Mouse (Mus musculus) heart, postnatal 4 days (tissue): ENCODE data around the gene Adgra3. TPM values are rescaled to one million over a fixed set of nuclear protein-coding genes. Genes with fewer than 3 reads are reported as not detected.

ENCODE experiments used
- DNase-seq: peaks from one replicate; pipeline ENCODE4 v3.0.0; 2021
- total RNA-seq, 2 experiments: library from RNA; stranded (reverse); gene quantifications; 2 replicates each; pipeline ENCODE4 v1.2.3; 2021

Adgra3 gene
- 10 to 100 TPM; 34.6 to 40.5 TPM for total RNA-seq

DNA sequence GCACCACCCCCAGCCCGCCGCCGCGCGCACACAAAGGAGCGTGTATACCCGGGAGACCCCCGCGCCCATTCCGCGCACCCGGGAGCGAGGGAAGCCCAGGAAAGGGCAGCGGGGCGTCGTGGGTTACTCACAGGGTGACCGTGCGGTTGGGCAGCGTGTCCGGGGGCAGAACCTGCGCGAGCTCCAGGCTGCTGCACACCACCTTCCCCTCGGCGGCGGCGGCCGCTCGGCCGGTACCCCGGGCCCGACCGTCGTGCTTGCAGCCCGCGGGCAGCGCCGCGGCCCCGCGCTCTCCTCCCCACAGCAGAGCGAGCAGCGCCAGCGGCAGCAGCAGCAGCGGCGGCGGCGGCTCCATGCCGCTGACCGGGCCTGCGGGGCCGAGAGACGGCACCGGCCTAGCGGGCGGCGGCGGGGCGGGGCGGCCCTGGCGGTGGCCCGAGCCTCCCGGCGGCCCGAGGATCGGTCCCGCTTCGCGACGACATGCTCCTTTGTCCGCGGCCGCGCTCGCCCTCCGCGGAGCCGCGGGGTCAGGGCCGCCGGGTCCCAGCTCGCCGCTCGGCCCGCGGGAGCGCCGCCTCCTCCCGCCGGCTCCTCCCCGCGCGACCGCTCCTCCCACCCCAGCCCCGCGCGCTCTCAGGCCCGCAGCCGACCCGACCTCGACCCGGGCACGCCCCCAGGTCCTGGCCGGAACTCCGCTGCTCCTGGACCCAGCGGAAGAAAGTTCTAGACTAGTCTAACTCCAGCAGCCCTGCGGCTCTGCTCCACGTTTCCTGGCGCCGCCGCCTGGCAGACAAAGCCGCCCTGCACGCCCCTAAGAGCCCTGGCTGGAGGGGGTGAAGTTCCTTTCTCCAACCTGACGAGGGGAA is at the start of gene Adgra3:
TSS of gene Adgra3 (minus strand) at position 586 of the 866 bp plus-strand sequence.
- peak; percentile 87 for DNase-seq

DNA sequence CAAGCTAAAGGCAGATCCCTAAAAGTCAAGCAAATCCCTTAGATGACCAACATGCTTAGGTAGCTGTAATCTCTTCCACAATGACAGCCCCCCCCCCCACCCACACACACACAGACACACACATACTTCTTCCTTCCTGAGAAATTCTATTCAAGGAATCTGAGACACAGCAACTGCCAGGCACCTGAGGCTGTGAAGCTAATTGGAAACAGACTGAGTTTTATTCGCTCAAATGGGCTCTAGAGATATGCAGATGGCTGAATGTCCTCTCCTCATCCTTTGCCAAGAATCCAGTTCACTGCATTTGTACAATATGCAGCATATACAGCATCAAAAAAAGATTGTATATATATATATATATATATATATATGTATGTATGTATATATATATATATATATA is 24.6 kb upstream of the Adgra3 start:
- DNase-seq = no peak

DNA sequence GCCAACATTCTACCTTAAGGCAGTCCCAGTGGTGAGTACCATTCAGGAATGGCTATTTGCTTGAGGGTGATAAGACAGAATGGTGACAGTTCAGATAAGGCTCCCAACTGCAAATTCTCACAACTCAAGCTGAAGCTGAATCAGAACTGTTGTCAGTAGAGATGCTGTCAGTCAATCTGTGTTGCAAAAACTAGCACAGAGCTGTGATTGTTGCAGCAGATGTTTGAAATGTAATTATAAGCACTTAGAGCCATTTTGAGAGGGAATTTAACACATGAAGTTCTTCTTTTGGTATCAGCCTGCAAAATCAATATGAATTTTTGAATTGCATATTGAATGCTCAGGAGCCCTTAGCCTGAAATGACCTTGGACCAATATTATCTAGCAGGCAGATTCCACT is 15.4 kb upstream of the Adgra3 start:
- no peak for DNase-seq

- no peak for DNase-seq
Measured at GRCm38 (mm10) chr5:50064236-50064635, 5.4 kb upstream of the Adgra3 start.

DNA sequence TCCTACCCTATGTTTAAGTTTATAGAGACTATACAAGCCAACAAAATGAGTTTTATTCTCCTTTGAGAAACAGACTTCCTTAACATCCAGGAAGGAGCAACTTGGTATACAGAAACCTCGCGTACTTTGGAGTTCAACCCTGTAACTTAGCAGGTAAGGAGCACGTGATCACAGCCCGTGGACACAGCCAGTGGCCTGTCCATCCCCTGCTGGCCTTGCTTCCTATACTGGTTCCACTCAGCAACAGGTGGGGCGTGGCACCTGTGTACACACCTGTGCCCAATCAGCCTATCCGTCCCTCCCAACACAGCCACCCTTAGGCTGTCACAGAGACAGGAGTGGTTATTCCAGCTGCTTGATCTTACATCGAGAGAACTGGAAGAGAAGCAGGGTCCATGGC is 780 bp upstream of the Adgra3 start:
- DNase-seq = no peak

DNA sequence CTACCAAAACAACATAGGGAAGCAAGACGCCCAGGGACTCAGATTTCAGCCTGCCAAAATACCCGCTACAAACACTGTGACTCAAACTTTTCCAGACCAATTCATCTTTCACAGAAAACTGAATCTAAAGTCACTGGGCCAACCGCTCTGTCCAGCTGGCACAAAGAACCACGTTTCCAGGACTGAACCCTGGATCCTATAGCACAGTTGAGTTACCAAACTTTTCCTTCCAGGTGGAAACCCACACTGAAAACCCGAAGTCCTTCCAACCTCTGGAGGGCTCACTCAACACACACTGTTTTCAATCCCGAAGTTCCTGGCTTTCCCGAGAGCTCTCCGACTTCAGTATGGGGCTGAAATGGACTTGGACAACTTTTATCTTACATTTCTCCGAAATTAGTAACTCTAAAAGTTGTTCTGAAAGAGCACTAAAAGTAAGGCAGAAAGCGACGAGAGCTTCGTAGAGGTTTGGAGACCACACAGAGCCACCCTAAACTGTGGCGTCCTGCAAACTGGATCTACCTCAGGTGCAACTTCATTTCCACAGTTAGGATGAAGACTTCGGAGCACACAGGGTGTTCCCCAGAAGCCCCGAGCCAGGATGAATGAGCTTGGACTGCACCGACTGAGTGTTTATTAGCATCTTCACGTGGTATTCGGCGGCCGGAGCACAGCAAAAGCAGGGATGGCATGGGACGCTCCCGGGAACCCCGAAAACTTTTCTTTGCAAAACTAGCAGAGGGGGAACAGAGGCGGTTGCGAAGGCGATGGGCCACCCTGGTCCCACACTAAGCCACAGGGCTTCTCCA is 990 bp downstream of the Adgra3 start:
- no peak for DNase-seq

DNA sequence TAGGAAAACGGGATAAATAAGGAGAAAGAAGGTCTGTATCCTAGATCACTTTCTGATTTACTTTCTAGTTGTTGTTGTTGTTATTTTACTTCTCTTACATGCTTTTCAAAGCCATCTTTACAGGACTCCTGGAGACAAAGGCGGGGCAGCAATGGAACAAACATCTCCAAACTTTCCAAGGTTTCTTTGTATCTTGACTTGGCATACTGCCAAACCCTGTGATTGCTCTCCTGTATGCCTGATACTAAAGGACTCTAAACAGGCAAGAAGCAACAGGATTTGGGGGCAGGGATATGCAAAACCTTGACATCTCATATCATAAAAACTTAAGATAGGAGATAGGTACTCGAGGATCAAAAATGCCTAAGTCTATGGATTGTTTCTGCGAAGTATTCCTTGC is 6.3 kb downstream of the Adgra3 start:
- DNase-seq = no peak

GRCm38 (mm10) chr5:50050668-50051425 is 8.0 kb downstream of the Adgra3 start:
- DNase-seq = no peak

DNA sequence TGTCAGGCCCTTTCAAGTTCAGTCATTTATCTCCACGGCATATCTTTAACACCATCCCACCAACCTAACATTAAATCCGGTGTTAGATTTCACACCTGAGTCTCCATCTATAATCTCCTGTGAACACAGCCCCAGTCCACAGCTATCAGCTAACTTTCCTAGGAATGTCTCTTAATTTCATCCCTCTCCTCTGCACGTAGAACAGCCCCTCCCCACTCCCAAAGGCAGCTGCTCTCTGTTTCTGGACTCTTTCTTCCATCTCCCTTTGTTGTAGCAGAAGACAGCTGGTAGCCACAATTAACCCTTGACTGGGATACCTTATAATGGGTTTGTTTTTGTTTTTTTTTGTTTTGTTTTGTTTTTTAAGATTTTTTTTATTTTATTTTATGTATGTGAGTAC is 8.8 kb downstream of the Adgra3 start:
- DNase-seq = no peak

DNA sequence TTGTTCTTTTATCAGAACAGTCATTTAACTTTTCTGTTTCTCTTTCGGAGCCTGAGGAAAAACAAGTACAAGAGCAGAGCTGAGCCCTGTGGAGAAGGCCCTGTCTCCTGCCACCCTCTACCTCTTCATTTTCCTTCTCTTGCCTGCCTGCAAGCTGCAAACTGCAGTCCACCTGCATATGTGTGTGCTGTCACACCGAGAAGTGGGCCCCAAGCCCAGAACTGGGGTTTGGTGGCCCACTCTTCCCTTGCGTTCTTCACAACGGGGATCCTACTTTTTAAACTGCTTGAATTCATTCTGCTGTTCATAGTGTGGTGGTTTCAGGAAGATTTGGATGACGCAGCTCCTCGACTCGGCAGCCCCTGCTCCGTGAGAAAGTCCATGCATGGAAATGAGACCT is 9.3 kb downstream of the Adgra3 start:
- no peak for DNase-seq

DNA sequence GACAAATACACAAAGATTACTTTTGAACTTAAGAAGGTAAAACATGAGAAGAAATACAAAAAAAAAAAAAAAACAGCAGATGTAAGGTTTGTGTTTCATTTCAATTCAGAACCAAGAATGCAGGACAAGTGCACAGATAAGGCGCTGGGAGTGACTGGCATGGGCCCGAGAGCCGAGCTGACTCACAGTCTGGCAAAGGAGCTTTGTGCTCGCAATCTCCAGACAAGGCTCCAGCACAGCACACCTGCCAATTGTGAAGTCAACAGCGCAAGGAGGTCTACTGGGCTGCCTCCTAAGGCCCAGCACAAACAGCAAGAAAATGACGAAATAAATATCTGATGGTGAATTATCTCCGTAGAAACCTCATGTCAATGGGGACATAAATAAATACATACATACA is 9.8 kb downstream of the Adgra3 start:
- peak; percentile 62 for DNase-seq

DNA sequence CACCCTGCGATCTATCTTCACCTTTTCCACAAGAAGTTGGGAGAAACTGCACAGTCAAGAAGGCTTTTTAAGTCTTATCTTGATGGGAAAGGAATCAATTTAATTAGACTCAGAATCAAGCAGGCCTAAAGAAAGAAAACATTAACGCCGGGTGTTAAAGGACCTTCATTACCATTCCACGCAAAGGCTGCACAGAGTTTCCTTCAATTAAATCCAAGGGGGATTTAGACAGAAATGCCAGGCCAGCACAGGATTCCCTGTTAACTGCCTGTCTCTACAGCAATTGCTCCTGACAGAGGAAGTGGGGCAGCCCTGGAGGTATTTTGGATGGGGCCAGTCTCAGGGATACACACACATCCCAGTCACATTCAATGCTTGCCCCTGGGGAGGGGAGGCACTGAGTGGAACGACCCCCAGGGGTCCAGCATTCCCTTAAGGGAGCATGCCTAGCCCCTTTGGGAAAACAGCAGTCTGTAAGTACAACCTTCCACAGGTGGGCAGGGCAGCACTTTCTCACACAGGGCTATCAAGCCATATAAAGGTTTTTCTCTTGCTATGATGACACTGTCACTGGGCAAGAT is 10.4 kb downstream of the Adgra3 start:
- DNase-seq = no peak

GRCm38 (mm10) chr5:50045180-50045579 is 13.6 kb downstream of the Adgra3 start:
- DNase-seq = no peak

DNA sequence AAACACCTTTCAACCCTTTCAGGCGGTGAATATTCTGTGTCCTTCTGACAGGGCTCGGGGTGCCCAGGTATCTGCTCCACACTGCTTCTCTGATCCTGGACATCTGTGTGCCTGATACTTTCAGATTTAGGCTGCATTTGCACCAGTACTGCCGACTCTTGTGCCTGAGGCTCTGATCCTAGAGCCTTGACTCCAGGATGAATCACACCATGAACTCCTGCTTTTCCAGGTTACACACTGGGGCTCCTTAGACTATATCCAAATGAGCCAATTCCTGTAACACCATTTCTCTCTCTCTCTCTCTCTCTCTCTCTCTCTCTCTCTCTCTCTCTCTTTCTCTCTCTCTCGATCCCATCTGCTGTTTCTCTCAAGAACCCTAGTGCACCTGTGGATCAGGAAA is 15.1 kb downstream of the Adgra3 start:
- no peak for DNase-seq

DNA sequence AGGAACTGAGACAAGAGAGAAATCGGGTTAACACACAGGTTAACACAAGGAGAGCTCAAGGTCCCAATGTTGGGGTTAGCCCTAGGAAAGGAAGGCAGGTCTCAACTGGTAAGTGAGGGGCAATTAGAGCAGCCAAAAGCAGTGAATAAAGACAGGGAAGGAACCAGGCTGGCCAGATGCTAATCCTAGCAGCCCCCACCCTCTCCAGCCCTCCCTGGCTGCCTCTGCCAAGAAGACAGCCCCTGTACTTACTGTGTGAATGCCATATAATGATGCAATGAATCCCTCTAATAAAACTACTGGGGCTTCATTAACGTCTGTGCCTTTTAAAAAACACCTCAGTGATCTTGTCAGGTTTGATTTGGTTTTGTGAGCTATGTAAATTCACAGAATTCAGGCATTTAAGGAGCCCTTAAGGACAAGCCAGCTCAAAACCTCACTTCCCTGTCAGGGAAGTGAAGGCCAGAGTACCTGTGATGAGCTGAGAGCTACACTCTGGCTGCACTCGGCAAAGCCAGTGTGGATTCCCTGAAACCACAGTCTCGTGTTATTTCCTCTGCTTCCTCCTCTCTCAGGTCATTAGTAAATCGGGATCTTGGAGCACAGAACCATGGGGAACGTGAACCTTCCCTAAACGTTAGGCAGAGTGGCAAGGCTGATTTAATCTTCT is 16.4 kb downstream of the Adgra3 start:
- DNase-seq = no peak

DNA sequence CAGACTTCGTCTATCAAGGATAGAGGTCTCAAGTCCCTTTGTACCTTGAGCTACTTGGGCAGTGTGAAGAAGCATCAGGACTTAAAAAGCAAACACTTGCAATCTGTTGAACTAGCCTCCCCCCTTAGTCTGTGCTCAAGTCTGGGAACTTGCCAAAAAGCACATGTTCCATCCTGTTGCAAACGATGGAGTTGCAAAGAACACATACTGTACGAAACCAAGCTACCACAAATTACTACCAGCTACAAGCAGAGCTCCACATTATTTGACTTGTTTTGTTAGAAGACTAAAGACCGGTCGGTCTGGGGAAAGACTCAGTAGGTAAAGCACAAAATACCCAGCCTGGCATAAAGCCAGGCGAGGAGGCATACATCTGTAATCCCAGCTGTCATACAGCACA is 19.3 kb downstream of the Adgra3 start:
- DNase-seq = no peak

GRCm38 (mm10) chr5:50037666-50038065 is 21.1 kb downstream of the Adgra3 start:
- no peak for DNase-seq

DNA sequence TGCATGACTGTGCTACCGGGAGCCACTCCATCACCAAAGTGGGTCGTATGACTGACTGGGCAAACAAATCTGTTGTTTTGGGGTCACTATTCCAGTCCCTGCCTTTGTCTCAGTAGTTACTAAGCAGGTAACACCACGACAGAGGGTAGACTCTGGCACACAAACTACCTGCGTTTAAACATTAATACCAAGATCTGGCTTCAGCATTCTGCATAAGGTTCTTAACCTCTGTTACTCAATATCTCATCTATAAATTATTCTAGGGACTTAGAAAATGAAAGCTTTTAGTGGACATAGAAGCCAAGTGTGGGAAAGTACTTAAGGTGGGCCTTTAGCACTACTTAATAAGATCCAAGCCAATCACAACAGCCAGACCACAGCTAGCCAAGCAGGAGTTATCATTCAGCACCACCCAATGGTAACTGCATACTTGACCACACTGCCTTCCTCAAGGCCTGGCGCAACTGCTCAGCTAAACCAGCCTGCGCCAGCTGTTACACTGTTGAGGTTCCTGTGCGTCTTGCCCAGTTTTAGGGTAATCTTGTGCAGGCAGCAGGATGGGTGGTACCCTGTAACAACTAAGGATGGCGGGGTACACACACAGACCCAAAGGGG is 23.8 kb downstream of the Adgra3 start:
- DNase-seq = no peak

DNA sequence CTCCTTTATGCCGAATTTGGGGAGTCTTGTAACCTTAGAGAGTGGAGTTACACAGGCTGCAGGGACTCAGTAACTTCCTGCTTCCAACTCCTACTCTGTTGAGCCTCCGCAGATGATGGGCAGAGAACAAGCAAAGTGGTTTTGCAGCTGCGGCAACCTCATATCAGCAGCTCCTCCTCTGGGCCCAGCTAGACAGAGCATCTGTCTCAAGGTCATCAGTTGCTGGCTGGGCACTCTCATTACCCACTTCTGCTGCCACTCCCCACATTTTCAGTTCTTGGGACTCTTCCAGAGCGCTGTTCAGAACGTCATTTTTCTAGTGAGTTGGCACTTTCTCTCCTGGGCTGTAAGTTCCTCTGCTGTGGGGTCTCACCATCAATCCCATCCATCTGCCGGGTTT is 24.6 kb downstream of the Adgra3 start:
- peak; percentile 37 for DNase-seq

DNA sequence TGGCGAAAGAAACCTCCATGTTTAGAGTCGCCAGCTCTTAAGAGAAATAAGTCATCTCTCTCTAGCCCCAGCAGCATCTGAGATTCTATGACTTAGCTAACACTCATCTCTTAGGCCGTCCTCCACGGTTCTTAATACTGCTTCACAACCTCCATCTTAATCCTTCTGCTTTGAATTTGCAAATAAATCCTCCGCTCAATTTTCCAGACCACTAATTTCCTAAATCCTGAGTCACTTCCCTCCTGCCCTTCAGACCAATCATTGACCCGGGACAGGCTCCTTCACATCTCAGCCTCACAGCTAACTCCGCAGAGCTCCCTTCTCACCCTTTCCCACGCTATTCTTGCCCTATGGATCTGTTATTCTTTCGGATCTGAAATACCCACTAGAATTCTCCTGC is 25.1 kb downstream of the Adgra3 start:
- no peak for DNase-seq

DNA sequence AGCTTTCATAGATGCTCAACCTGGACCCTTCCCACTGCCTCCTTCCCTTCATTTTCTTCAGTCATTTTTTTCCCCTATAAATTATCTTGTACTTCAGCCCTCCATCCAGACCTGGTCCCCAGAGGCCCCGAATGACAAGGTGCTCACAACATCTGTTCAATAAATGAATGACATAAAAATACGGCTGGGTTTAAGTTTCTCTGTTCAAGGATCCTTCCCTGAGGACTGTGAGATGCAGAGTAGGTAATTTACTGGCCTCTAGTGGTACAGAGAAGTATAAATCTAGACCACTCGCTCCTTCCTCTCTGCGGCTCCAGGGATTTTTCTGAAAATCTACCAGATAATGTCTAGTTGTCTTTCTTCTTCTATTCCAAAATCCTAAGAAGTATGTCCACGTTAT is 26.5 kb downstream of the Adgra3 start:
- no peak for DNase-seq
